In the genomic region with DNA sequence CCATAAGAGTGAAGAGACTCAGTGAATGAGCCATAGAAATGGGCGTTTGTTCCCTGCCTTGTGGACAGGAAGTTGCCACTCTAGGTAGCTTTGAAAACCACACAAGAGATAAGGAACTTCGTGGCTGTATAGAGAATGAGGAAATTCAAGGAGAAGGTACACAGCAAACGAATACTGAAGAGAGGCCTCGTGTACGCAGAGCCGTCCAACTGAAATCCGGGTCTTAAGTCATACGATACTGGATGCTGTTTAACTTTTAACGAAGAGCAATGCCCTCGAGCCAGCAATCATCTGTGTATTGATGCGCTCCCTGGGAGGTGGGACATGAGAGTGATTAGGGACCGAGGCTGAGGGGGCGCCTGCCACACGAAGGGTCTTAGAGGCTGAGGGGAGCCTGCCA, we compare ENCODE assay signal across 27 mouse cellular contexts. TPM values are rescaled to one million over a fixed set of nuclear protein-coding genes. Genes with fewer than 3 reads are reported as not detected.
DNase-seq lines count a peak whose midpoint lies in the region; ATAC-seq and TF ChIP-seq lines count a peak whose summit lies in the region.
"Had no signal": no experiment of that assay in that cellular context is flagged by ENCODE, and none has a peak within 500 bp of the region (broad histone marks: within the 10 kb centered on the region; RNA-seq: fewer than 3 reads in every experiment).

No protein-coding gene starts in this region.

- no peaks in the 10 kb centered on the region for H3K27me3 ChIP-seq in lung, embryonic 15.5 days
- 0 out of 2 replicates have a peak, but pooled peaks cover 2% of the 10 kb centered on the region for H3K27me3 ChIP-seq in G1E (ENCODE audit: insufficient read depth, low read length)
- no peaks in the 10 kb centered on the region for H3K27me3 ChIP-seq in kidney, adult 2 months (replicated peaks; ENCODE audit: control insufficient read depth, insufficient read depth, low read length)
- H3K27me3 ChIP-seq: forebrain, embryonic 13.5 days; heart, embryonic 15.5 days; hindbrain, embryonic 13.5 days; limb, embryonic 12.5 days; liver, embryonic 12.5 days; midbrain, embryonic 13.5 days had no signal

- H3K27ac ChIP-seq in lung, embryonic 15.5 days = 0 out of 2 replicates have a peak overlapping the region, but pooled peaks have one; percentile 39
- H3K27ac ChIP-seq in kidney, adult 2 months (ENCODE audit: insufficient read depth, low read depth, low read length) = no peak overlapping the region
- H3K27ac ChIP-seq: forebrain, embryonic 13.5 days; heart, embryonic 10.5 days; hindbrain, embryonic 13.5 days; limb, embryonic 12.5 days; liver, embryonic 12.5 days; midbrain, embryonic 13.5 days had no signal

- no peak overlapping the region for H3K4me3 ChIP-seq in lung, embryonic 15.5 days
- no peak overlapping the region for H3K4me3 ChIP-seq in G1E (ENCODE audit: low read depth, low read length)
- no peak overlapping the region for H3K4me3 ChIP-seq in kidney, adult 2 months (ENCODE audit: insufficient read depth, low read depth, low read length)
- H3K4me3 ChIP-seq: forebrain, embryonic 13.5 days; hindbrain, embryonic 13.5 days; limb, embryonic 12.5 days; liver, embryonic 12.5 days; midbrain, embryonic 13.5 days had no signal

- H3K9me3 ChIP-seq in lung, embryonic 15.5 days = no peaks in the 10 kb centered on the region
- peaks cover 2% of the 10 kb centered on the region; the same call in 1 of the 2 replicates for H3K9me3 ChIP-seq in G1E (replicated peaks)
- H3K9me3 ChIP-seq: forebrain, embryonic 13.5 days; heart, embryonic 10.5 days; heart, embryonic 15.5 days; limb, embryonic 12.5 days; liver, embryonic 12.5 days; midbrain, embryonic 13.5 days had no signal

- 55% methylated on average over 14 of the region's 14 CpGs for WGBS in lung, embryonic 15.5 days
- 56% methylated on average over 14 of the region's 14 CpGs for WGBS in kidney, adult 2 months

- peaks cover 8% of the 10 kb centered on the region; the same call in 1 of the 2 replicates for H3K4me1 ChIP-seq in lung, embryonic 15.5 days
- peaks cover 12% of the 10 kb centered on the region for H3K4me1 ChIP-seq in G1E (ENCODE audit: insufficient read depth, low read depth, low read length)
- H3K4me1 ChIP-seq in kidney, adult 2 months (ENCODE audit: control insufficient read depth, insufficient read depth, low read length) = no peaks in the 10 kb centered on the region
- H3K4me1 ChIP-seq: forebrain, embryonic 13.5 days; hindbrain, embryonic 13.5 days; midbrain, embryonic 13.5 days had no signal

- ATAC-seq in lung, embryonic 15.5 days (ENCODE audit: borderline replicate concordance, extremely low read depth, low FRiP score, low TSS enrichment) = no peak
- ATAC-seq in G1E (ENCODE audit: extremely low read depth, insufficient number of reproducible peaks, low FRiP score, poor library complexity, severe bottlenecking) = 0 out of 2 replicates have a peak, but pooled peaks have one; percentile 22
- ATAC-seq in common myeloid progenitor, adult 5-6 weeks (replicated peaks; ENCODE audit: low read depth, poor library complexity, severe bottlenecking) = peak; percentile 68
- ATAC-seq in megakaryocyte-erythroid progenitor cell, adult 5-6 weeks (replicated peaks; ENCODE audit: low FRiP score, low TSS enrichment, poor library complexity, severe bottlenecking) = peak; percentile 47; the same call in 1 of the 2 replicates
- ATAC-seq in activated CD4-positive, CD25-positive, alpha-beta regulatory T cell, adult 4 months = no peak
- ATAC-seq: forebrain, embryonic 13.5 days; liver, embryonic 12.5 days; midbrain, embryonic 13.5 days had no signal

- no peak for TF ChIP-seq POLR2A in kidney, adult 2 months (IDR thresholded peaks at IDR 0.05; ENCODE audit: low read depth, low read length)

- H3K4me2 ChIP-seq in lung, embryonic 15.5 days = no peak overlapping the region
- H3K4me2 ChIP-seq: forebrain, embryonic 13.5 days; hindbrain, embryonic 13.5 days; midbrain, embryonic 13.5 days had no signal

- no peak for DNase-seq in lung, adult 18-20 months
- DNase-seq in G1E (ENCODE audit: low spot score) = no peak
- DNase-seq in kidney, adult 2 months = no peak
- DNase-seq: adrenal gland, adult 8-10 months; cerebellum, adult 8-10 months; cerebellum, postnatal 25 days; gastrocnemius, postnatal 10 days; heart, postnatal 36 days; kidney, adult 9 months; kidney, postnatal 10 days; layer of hippocampus, adult 9-11 months; lung, embryonic 14.5 days; retina, postnatal 1 day; right cerebral cortex, postnatal 25 days; spleen, adult 18-20 months; thymus, postnatal 36 days had no signal

- H3K9ac ChIP-seq in lung, embryonic 15.5 days = no peak overlapping the region
- H3K9ac ChIP-seq: forebrain, embryonic 13.5 days; heart, embryonic 15.5 days; hindbrain, embryonic 13.5 days; limb, embryonic 12.5 days; liver, embryonic 12.5 days; lung, embryonic 14.5 days; midbrain, embryonic 13.5 days had no signal

- no peaks in the 10 kb centered on the region for H3K36me3 ChIP-seq in lung, embryonic 15.5 days
- no peaks in the 10 kb centered on the region for H3K36me3 ChIP-seq in G1E (replicated peaks)
- H3K36me3 ChIP-seq in kidney, adult 2 months (ENCODE audit: control insufficient read depth, insufficient read depth, low read length) = no peaks in the 10 kb centered on the region
- H3K36me3 ChIP-seq: heart, embryonic 10.5 days; heart, embryonic 15.5 days; hindbrain, embryonic 13.5 days; limb, embryonic 12.5 days; liver, embryonic 12.5 days; midbrain, embryonic 13.5 days had no signal

- no peak for TF ChIP-seq CTCF in G1E (IDR thresholded peaks at IDR 0.05; ENCODE audit: low read depth, low read length)
- no peak for TF ChIP-seq CTCF in kidney, adult 2 months (conservative IDR thresholded peaks at IDR 0.05; ENCODE audit: insufficient read depth, insufficient read length, low read depth, low read length)

RNA-seq across cellular contexts. Expression of gene Socs5, which starts 35.7 kb away (rescaled TPM):
- 14.2 and 15.5 TPM in 2 replicates for polyA plus RNA-seq in lung, embryonic 15.5 days (2015; fragmentation: Nextera tagmentation; extraction: Ambion mirVana)
- total RNA-seq in G1E (2014; fragmentation: Nextera tagmentation) (13.7 and 14.2 TPM in 2 replicates), G1E (2017) (7.0 and 7.9 TPM in 2 replicates)
- polyA plus RNA-seq in G1E (2012) = 11.1 and 12.4 TPM in 2 replicates
- total RNA-seq in common myeloid progenitor, adult 5-6 weeks (2017) = 7.2 and 10.0 TPM in 2 replicates
- 6.0 and 8.1 TPM in 2 replicates for total RNA-seq in megakaryocyte-erythroid progenitor cell, adult 5-6 weeks (2014; fragmentation: Nextera tagmentation)
- 5.0 and 13.8 TPM in 2 replicates for total RNA-seq in megakaryocyte-erythroid progenitor cell, adult 5-6 weeks (2017)
- 11.5 and 11.7 TPM in 2 replicates for polyA plus RNA-seq in kidney, adult 2 months (2012; rRNA removed)
- polyA plus RNA-seq in activated CD4-positive, CD25-positive, alpha-beta regulatory T cell, adult 4 months (2017; shearing (Covaris generic)) = 1 to 10 TPM; 5.7 to 7.9 TPM

Comparison
In these comparisons a context has a peak if more than half of its experiments do, and no peak if none do; other contexts are left out.
1. ATAC-seq: peak in G1E (single experiment), common myeloid progenitor, adult 5-6 weeks (single experiment) and megakaryocyte-erythroid progenitor cell, adult 5-6 weeks (single experiment); none in lung, embryonic 15.5 days (single experiment) and activated CD4-positive, CD25-positive, alpha-beta regulatory T cell, adult 4 months (single experiment).